Mouse (Mus musculus) adrenal gland (tissue): ENCODE results near the gene Rapgef2.

ENCODE experiments used
- intact Hi-C: fragments of 180-260 bp; cut with DNase I; formaldehyde crosslinking; loops from one replicate; pipeline ENCODE4 v1.15.1; 2025

Rapgef2 gene

GRCm38 (mm10) chr3:79207216-79207615, 79.1 kb downstream of the Rapgef2 start:
- intact Hi-C loops, result no loop called here

GRCm38 (mm10) chr3:79206524-79206923, 79.8 kb downstream of the Rapgef2 start:
- intact Hi-C loops, result no loop called here

GRCm38 (mm10) chr3:79205981-79206380, 80.3 kb downstream of the Rapgef2 start:
- intact Hi-C loops, result no loop called here

- intact Hi-C loops, result no loop called here
These were observed 81.2 kb downstream of the Rapgef2 start for GRCm38 (mm10) chr3:79205112-79205511.

- intact Hi-C loops, result loop anchor here (5.0 kb wide), 1 partner anchor 383 kb away; no protein-coding TSS in a partner anchor
These were observed 82.1 kb downstream of the Rapgef2 start for GRCm38 (mm10) chr3:79204261-79204660.

GRCm38 (mm10) chr3:79203821-79204220, 82.5 kb downstream of the Rapgef2 start:
- intact Hi-C loops, result loop anchor here (5.0 kb wide), 1 partner anchor 383 kb away; no protein-coding TSS in a partner anchor

GRCm38 (mm10) chr3:79203178-79203577, 83.1 kb downstream of the Rapgef2 start:
- intact Hi-C loops, result loop anchor here (5.0 kb wide), 1 partner anchor 384 kb away; no protein-coding TSS in a partner anchor

- intact Hi-C loops, result loop anchor here (5.0 kb wide), 1 partner anchor 385 kb away; no protein-coding TSS in a partner anchor
These were observed 83.8 kb downstream of the Rapgef2 start for GRCm38 (mm10) chr3:79202275-79203153.

- intact Hi-C loops, result loop anchor here (2.0 to 10.0 kb wide), 3 partner anchors 95 to 236 kb away; no protein-coding TSS in a partner anchor
These were observed 89.4 kb downstream of the Rapgef2 start for GRCm38 (mm10) chr3:79196708-79197437.

GRCm38 (mm10) chr3:79195280-79195679, 91.0 kb downstream of the Rapgef2 start:
- intact Hi-C loops, result loop anchor here (5.0 to 10.0 kb wide), 2 partner anchors 93 to 120 kb away; no protein-coding TSS in a partner anchor

GRCm38 (mm10) chr3:79194111-79194793, 92.1 kb downstream of the Rapgef2 start:
- intact Hi-C loops, result loop anchor here (10.0 kb wide), 1 partner anchor 119 kb away; no protein-coding TSS in a partner anchor

- intact Hi-C loops, result loop anchor here (10.0 kb wide), 1 partner anchor 118 kb away; no protein-coding TSS in a partner anchor
These were observed 93.3 kb downstream of the Rapgef2 start for GRCm38 (mm10) chr3:79193001-79193400.

- intact Hi-C loops, result loop anchor here (10.0 kb wide), 1 partner anchor 117 kb away; no protein-coding TSS in a partner anchor
These were observed 94.3 kb downstream of the Rapgef2 start for GRCm38 (mm10) chr3:79191981-79192380.

- intact Hi-C loops, result loop anchor here (10.0 kb wide), 1 partner anchor 117 kb away; no protein-coding TSS in a partner anchor
These were observed 94.8 kb downstream of the Rapgef2 start for GRCm38 (mm10) chr3:79191471-79191870.

- intact Hi-C loops, result loop anchor here (10.0 kb wide), 1 partner anchor 116 kb away; no protein-coding TSS in a partner anchor
These were observed 95.9 kb downstream of the Rapgef2 start for GRCm38 (mm10) chr3:79190377-79190776.

GRCm38 (mm10) chr3:79187912-79188311, 98.4 kb downstream of the Rapgef2 start:
- intact Hi-C loops, result no loop called here

- intact Hi-C loops, result no loop called here
These were observed 104.0 kb downstream of the Rapgef2 start for GRCm38 (mm10) chr3:79182290-79182689.

- intact Hi-C loops, result no loop called here
These were observed 104.9 kb downstream of the Rapgef2 start for GRCm38 (mm10) chr3:79181248-79181991.

GRCm38 (mm10) chr3:79180086-79180485, 106.2 kb downstream of the Rapgef2 start:
- intact Hi-C loops, result no loop called here

GRCm38 (mm10) chr3:79179499-79180053, 106.7 kb downstream of the Rapgef2 start:
- intact Hi-C loops, result loop anchor here (5.0 kb wide), 1 partner anchor 37 kb away; no protein-coding TSS in a partner anchor
